Mouse (Mus musculus) gastrocnemius, adult 2 months (tissue): ENCODE measurements around the gene Ticrr. TPM values are rescaled to one million over a fixed set of nuclear protein-coding genes. Genes with fewer than 3 reads are reported as not detected.

Experiments
- DNase-seq: peaks from one replicate; pipeline ENCODE4 v3.0.0; 2022
- H3K27ac ChIP-seq: fragments of 200-600 bp; 2 replicates; pipeline ENCODE4 v1.8.1; 2022; ENCODE audit warnings: mild to moderate bottlenecking
- H3K4me3 ChIP-seq: fragments of 200-600 bp; 2 replicates; pipeline ENCODE4 v1.8.1; 2022; ENCODE audit warnings: mild to moderate bottlenecking, moderate library complexity
- CTCF ChIP-seq: fragments of 200-600 bp; IDR thresholded peaks from 2 replicates; pipeline ENCODE4 v1.8.1; 2022; ENCODE audit warnings: antibody characterized with exemption, mild to moderate bottlenecking, moderate library complexity
- intact Hi-C: fragments of 180-260 bp; cut with DNase I; formaldehyde crosslinking; loops from one replicate; pipeline ENCODE4 v1.15.1; 2025
- total RNA-seq, 2 experiments: library from RNA; stranded (reverse); gene quantifications; 2 replicates each; pipeline ENCODE4 v1.2.3; 2021

The Ticrr gene
- total RNA-seq, 2 experiments from 2014 or later: not detected

- intact Hi-C loops: no loop called here
- no peak for DNase-seq
- Histone ChIP-seq H3K27ac (no peak overlapping the region), H3K4me3 (no peak overlapping the region)
- TF ChIP-seq CTCF: no peak
Measured at GRCm38 (mm10) chr7:79738913-79739312, 78.9 kb downstream of the Ticrr start.

GRCm38 (mm10) chr7:79740279-79740678 lies 80.3 kb downstream of the Ticrr start:
- intact Hi-C loops: no loop called here
- Histone ChIP-seq H3K4me3 (no peak overlapping the region), H3K27ac (no peak overlapping the region)
- no peak for DNase-seq
- TF ChIP-seq CTCF: no peak

- no peak for TF ChIP-seq CTCF
- peak overlapping the region; percentile 88 for H3K4me3 ChIP-seq
- DNase-seq: no peak
- intact Hi-C loops: no loop called here
- peak overlapping the region; percentile 83 for H3K27ac ChIP-seq
Measured at GRCm38 (mm10) chr7:79742277-79742658, 82.3 kb downstream of the Ticrr start.

- Histone ChIP-seq H3K4me3 (peak within 1 kb of the TSS; percentile 88), H3K27ac (peak within 1 kb of the TSS; percentile 83)
- DNase-seq: peak; percentile 80
- intact Hi-C loops: no loop called here
- no peak for TF ChIP-seq CTCF
Measured at GRCm38 (mm10) chr7:79742659-79743536, 82.9 kb downstream of the Ticrr start, which contains the start of the genes Pex11a and Wdr93. Gene Pex11a, minus strand, starts transcription at chr7:79743131. Gene Wdr93, plus strand, starts transcription at chr7:79743163.

- DNase-seq: no peak
- TF ChIP-seq CTCF: no peak
- Histone ChIP-seq H3K4me3 (no peak overlapping the region), H3K27ac (no peak overlapping the region)
- intact Hi-C loops: no loop called here
Measured at GRCm38 (mm10) chr7:79744051-79744450, 84.1 kb downstream of the Ticrr start.

GRCm38 (mm10) chr7:79744585-79744984 lies 84.6 kb downstream of the Ticrr start:
- TF ChIP-seq CTCF: no peak
- DNase-seq: no peak
- H3K27ac ChIP-seq: no peak overlapping the region
- intact Hi-C loops: no loop called here
- H3K4me3 ChIP-seq: no peak overlapping the region

- no peak for DNase-seq
- intact Hi-C loops: no loop called here
- H3K27ac ChIP-seq: no peak overlapping the region
- TF ChIP-seq CTCF: no peak
- H3K4me3 ChIP-seq: no peak overlapping the region
Measured at GRCm38 (mm10) chr7:79747659-79748058, 87.7 kb downstream of the Ticrr start.

Other genes starting within 250 kb of the Ticrr start
- gene Polg, start 193.8 kb upstream of the Ticrr start, total RNA-seq: 10 to 100 TPM; 35.2 to 38.4 TPM
- not detected for gene Rhcg, start 42.5 kb upstream of the Ticrr start, total RNA-seq
- gene Kif7, start 55.5 kb downstream of the Ticrr start, total RNA-seq: under 1 TPM; 0.54 to 0.56 TPM
- 1 to 10 TPM in 1 of 2 experiments, under 1 TPM in 1; 0.66 to 3.6 TPM for gene Plin1, start 72.7 kb downstream of the Ticrr start, total RNA-seq
- gene Pex11a, start 82.9 kb downstream of the Ticrr start, total RNA-seq: 10 to 100 TPM; 10.4 to 15.2 TPM
- gene Wdr93, start 83.0 kb downstream of the Ticrr start, total RNA-seq: under 1 TPM in 1 of 2 experiments, not detected in 1; 0.14 TPM
- not detected for gene Mesp1, start 133.6 kb downstream of the Ticrr start, total RNA-seq
- gene Mesp2, start 150.5 kb downstream of the Ticrr start, total RNA-seq: not detected
- 1 to 10 TPM; 4.1 to 7.2 TPM for gene Anpep, start 200.9 kb downstream of the Ticrr start, total RNA-seq